Mouse (Mus musculus) fibroblast of lung, adult 2 months (primary cell): ENCODE results near the gene Pik3ap1.

Experiments used
- DNase-seq: peaks from one replicate; pipeline ENCODE4 v3.0.0-alpha.2; 2011; ENCODE audit warnings: low read depth

The Pik3ap1 gene

DNA sequence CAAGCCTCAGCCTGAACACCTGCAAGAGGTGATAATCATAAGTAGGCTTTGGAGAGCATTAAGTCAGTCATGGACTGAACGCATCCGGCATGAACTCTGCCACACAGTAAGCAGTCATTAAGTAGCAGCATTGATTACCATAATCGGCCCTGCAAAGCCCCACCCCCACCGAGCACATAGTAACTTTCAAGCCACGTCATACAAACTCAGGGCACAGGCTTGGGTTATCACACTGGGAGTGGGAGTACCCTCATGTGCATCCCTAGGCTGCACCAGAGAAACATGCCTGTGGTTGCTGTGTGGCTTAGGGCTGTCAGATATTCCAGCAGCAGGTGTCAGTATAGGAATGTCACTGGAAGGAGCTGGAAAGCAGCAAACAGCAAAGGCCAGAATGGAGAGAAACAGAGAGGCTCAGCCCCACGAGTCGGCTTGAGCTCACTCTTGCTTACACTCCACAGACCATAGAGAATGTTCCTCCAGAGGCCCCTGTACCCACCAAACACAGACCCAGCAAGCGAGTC, 105.1 kb downstream of the Pik3ap1 start:
- no peak for DNase-seq

DNA sequence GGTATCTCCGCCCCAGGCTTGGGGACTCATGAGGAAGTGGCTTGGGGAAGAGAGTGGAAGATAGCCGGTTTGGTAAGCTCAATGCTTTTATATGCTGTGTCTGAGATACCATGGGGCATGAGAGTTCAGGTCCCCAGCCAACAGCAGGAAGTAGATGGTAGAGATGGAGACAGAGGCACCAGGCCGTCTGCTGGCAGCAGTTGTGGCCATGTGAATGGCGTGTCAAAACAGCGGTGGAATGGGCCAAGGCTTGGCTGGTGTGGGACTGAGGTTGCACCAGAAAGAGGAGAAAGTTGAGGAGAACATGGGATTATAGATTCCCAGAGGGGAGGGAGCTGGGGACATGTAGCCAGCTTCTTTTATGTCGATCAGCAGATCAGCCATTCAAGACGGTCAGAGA, 106.3 kb downstream of the Pik3ap1 start:
- no peak for DNase-seq

DNA sequence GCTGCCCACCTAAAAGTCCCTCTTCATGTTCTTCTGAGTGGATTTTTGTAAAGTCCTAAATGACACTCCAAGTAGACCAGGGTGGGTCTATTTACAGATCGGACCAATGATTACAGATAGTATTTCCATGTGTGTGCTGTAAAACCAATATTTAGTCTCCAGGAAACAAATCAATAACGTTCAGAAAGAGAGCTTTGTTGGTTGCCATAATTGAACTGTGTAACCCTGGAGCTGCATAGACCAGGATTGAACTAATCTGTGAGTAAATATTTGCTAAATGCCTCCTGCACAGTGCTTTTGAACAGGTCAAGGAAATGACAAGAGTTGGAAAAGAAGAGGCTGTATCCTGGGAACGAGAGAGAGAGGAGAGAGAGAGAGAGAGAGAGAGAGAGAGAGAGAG, 109.3 kb downstream of the Pik3ap1 start:
- no peak for DNase-seq

DNA sequence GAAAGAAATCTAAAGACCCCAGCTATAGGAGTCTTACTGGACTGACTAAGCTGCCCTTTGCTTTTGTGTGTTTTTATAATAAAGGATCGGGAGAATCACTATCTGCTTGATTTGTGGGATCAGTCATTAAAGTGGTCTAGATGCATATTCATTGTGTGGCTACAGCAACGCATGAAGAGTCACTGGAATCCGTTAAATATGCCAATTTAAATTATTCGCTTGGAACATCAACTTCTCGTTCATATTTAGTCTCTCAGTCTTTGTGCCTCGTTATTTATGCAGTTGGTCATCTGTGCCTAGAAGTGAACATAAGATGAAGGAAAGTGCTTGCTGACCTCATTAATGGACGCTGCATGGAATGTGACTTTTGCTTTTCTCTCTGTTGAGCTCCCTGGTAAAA, 114.0 kb downstream of the Pik3ap1 start:
- no peak for DNase-seq

DNA sequence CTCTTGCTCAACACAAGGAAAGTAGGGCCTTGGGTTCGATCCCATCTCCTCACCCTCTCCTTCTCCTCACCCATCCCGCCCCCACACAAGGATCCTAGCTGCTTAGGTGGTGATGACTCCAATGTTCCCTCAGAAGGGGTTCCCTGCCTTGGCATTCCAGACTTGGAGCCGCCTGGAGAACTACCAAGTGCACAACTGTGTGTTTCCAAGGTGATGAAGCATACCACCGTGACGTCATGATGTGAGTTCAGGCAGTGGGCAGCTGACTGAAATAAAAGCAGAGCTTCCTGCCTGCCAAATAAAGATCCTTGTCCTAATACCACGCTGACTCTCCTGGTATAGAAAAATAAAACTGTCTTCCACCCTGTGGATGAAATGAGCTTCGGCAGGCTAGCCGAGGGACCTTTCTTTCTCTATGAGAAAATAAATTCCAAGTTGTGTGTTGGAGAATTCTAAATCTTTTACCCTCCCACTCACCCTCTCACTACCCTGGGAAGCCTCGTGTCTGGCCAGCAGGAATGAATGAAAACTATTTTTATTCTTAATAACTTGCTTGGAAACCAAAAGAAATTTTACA, 114.7 kb downstream of the Pik3ap1 start:
- peak; percentile 90 for DNase-seq

DNA sequence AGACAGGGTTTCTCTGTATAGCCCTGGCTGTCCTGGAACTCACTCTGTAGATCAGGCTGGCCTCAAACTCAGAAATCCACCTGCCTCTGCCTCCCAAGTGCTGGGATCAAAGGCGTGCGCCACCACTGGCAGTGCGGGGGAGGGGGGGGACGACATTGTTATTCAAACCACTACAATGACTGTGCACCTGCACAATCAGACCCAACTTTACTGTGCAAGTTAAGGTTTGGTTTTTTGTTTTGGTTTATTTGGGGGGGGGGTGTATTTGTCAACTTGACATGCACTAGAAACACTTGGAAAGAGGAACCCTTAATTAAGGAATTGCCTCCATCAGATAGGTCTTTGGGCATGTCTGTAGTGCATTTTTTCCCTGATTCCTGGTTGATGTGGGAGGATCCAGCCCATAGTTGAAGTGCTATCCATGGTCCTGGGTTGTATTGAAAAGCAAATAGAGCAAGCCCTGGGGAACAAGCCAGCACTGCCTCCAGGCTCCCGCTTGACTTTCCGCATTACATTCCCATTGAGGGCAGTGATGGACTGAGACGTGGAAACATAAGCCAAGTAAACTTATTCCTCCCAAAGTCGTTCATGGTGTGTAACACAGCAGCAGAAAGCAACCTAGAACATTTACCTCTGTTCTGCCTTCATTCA, 118.5 kb downstream of the Pik3ap1 start:
- no peak for DNase-seq

DNA sequence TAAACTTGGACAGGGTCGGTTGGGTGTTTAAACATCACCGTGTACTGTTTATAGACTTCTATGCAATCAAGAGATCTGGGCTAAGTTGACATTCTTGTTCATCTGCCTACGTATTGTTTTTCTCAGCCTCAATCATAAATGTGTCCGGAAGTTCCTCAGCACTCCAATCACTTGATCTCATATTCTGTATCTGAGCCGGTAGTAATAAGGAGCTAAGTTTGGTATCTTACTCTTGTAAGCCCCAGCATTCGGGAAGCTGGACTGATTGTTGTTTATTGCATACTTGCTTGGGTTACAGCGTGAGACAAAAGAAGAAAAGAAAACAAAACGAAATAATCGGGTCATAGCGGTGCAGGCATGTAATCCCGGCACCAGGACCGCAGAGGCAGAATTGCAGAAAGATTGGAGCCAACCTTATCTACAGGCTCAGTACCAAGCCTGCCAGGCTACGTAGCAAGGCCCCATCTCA, 120.5 kb downstream of the Pik3ap1 start:
- no peak for DNase-seq

DNA sequence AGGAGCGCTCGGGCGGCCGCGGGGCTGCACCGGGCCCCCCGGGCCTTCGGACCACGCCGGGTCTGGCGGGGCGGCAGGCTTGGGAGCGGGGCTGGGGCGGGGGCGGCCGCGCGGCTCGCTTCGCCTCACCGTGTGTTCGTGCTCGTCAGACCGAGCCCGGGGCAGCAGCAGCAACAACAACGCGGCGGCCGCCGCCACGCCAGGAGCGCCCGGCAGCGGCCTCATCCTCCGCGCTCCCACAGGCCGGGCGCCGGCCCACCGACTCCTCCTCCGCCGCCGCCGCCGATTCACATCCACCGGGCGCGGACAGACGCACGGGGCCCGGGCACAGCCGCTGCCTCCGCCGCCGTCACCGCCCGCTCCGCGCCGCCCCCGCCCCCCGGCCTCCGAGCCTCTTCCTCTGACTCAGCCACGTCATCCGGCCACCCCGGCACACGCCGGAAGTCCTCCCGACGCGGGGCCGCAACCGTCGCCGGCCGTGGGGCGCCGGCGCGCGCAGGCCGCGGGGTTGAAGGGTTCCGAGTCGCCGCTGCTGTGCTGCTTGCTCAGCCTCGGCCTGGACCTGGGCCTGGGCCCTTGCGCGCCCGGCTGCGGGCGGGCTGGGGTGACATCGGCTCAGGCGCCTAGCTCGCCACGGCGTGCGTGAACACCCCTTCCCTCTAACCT, 121.1 kb downstream of the Pik3ap1 start, which contains the start of gene Tm9sf3:
TSS of gene Tm9sf3 (minus strand) at position 368 of the 666 bp plus-strand sequence.
- DNase-seq: peak; percentile 47

DNA sequence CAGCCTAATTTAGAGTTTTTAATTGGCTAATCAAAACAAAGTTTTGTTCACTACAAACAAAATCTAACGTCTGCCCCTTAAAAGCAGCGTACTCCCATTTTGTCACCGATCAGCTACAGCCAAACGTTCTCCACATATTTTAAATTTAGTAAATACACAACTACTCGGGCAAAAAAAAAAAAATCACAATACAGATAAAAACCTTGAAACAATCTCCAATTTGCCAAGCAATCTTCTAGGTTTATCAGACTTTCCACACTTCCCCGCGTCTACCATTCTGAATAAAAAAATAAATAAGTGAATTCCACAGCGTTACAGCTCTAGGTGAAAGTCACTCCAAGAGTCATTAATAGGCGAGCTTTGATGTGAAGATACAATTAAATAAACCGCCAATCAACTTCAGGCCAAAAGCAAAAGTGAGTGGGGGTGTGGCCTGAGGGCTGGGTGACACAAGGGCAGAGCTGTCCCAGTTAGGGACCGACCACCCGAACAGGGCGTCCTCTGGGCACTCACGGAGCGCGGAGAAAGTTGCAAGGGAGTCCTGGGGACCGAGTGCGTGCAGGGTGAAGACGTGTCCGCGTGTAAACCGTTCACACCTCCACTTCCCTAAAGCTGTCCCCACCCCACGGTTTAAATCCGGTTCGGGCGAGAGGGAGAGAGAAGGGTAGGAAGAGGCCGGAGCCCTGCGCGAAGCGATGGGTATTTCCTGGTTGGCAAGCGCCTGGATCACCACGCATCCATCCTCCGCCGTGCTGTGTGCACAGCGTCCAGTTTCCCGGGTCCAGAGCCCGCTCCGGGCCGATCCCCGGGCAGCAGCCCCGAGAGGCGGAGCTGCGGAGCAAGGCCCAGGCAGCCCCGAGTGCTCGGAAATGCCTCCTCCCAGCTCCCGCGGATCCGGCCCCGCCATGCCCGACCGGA, 121.9 kb downstream of the Pik3ap1 start:
- DNase-seq: peak; percentile 19

DNA sequence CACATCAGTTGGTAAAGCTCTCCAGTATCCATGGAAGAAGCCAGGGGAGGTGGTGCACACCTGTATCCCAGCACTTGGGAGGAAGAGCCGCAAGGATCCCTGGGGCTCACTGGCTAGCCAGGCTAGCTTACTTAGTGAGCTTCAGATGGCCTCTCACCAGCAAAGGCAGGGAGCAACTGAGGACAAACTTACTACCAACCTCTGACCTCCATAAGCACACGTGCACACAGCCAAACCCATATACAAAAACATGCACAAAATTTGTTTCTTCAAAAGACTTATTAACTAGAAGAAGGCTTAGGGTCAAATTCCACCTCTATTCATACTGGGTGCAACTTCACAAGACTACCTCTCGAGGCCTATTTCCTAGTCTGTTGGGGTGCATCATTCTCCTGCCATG, 124.2 kb downstream of the Pik3ap1 start:
- DNase-seq: no peak

DNA sequence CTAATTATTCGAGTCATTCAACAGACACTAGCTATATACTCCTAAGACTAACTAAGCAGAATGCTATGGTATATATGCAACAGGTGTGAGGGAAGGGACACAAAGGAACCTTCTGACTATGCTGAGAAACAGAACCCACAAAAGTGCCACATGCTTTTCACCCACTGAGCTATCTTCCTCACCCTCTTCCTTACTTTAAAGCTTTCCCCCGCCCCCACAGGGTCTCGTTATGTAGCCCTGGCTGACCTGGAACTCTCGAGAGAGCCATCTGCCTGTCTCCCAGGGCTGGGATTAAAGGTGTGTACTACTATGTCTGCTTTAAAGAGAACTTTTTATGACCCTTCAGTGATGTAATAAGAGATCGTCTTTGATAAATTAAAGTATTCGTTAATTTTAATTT, 125.6 kb downstream of the Pik3ap1 start:
- no peak for DNase-seq

DNA sequence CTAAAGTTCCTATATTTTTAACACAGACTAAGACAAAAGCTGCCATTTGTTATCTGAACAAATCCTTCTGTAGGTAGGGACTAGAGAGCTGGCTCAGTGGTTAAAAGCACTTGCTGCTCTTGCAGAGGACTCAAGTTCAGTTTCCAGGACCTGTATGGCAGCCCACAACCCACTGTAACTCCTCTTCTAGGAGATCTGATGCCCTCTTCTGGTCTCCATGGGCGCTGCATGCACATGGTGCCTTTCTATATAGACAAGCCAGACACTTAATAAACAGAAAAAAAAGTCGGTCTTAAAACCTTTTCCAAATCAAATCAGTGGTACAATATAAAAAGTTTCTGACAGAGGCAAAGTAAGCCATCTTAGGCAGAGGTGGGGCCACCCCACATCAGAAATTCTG, 126.2 kb downstream of the Pik3ap1 start:
- no peak for DNase-seq

DNA sequence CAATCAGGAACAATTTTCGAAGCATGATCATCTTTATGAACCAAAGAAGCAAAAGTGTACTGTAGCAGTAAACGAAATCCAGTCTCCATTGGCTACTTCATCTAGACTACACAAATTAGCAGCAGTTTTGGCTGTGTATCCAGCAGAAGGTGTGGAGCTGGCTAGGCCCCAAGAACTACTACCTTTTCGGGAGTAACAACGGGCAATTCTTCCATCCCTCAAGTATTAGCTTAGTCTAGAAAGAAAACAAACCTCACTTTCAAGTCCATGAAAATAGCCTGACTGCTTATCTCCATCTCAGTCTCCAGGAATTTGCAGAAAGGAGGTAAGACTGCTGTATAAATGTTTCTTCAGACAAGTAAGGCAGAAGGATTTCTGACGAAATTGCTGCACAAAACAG, 130.3 kb downstream of the Pik3ap1 start:
- DNase-seq: no peak

DNA sequence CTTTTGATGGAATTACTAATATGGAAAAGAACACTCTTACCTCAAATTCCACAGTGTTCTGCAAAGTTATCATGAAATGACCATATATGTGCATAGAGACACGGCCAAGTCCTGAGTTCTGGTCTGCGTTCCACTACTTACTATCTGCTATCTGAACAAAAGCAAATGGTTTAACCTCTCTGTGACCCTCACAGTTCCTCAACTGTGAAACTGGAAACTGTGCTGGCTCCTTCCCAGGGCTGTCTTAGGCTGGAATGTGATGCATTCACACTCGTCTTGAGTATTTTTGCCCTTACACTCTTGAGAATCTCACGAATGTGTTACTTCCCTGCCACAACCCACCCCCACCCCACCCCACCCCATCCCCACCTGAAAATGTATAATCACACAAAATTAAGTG, 135.9 kb downstream of the Pik3ap1 start:
- no peak for DNase-seq

DNA sequence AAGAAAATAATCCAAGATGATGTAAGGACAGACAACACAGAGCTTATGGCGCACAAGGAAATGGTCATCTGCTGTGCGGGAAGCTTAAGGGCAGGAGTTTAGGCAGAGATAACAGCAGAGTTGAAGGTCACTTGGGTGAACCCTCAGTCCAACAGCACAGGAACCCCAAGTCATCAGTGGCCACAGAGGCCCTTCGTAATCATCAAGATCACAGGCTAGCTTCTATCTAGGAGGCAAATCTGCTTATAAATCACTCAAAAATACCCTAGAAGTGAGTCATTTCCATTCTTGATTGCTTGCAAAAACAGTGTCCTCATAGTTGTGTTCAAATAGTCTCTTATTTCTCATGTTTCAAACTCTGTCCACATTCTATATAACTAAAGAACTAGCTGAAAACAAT, 136.6 kb downstream of the Pik3ap1 start:
- DNase-seq: no peak

DNA sequence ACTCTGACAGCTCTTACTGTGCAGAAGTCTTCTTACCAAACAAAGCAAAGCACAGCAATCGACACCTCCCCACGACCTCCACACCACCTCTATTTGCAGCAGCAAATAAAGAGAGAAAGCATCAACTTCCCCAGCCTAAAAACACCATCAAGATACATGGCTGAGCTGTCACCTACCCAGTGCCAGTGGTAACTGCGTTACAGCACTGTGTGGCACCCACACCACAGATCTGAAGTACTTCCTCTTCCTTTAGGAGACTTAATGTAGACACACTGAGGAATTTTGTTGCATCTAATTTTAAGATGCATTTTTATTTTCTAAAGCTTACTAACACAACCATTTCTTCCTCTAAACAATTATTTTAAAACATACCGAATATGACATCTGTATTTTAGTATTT, 138.6 kb downstream of the Pik3ap1 start:
- no peak for DNase-seq

DNA sequence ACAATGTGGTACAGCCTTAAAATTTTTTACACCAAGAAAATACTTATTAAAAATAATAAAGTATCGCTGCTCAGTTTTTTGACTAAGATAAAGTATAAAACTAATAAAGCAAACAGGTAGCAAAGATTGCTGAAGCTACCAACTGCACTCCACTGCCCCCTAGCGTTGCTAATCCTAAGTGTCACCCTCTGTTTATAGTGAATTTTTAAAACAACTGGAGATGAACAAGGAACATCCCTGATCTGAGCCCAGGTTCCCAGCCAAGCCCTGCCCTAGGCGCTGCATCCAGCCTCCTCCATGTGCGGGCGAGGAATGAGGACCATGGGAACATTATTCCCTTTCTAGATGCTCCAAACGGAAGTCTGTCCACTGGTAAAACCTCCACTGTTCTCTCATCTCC, 140.3 kb downstream of the Pik3ap1 start:
- DNase-seq: no peak

DNA sequence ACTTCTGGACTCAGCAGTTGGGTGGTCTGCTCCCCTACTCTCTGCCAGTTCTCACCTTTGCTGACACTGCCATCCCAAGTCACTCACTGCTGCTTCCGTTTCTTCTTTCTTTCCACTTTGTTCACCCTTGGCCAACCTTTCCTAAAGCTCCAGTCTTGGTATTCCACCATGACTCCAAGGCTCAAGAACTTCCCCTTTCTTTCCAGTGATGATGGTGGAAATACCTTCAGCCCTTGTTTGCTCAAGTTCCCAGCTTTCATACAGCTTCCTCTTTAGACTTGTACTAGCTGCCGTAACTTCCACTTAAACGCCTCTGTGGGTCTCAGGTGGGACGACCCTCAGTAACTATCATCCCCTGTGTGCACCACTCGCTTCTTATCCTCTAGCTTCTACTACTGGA, 142.9 kb downstream of the Pik3ap1 start:
- DNase-seq: no peak

DNA sequence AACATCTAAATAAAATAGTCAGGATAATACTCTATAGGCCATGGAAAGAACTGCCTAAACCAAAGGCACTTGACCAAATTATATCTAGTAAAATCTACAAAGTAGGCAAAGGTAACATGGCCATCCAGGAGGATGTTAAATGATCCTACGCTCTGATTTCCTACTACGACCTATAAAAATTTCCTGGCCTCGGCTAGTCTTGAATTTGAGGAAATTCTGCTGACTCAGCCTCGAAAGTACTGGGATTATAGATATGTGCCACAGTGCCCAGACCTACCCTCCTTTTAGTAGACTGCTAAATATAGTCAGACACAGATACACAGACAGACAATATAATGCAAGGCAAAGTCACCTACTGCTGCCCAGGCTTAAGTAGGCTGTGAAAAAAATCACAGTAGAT, 151.2 kb downstream of the Pik3ap1 start:
- no peak for DNase-seq
